Mouse (Mus musculus) brain, adult 2 months (tissue): ENCODE data around the gene Rock2.
A peak's percentile ranks its signal among the peaks of the same experiment; 100 is the strongest.
"Not testable (repeated sequence)": the region's sequence is repeated elsewhere in the genome, so short reads cannot be mapped to it uniquely, and the experiment has no call there.

Experiments
- DNase-seq: peaks from one replicate; pipeline ENCODE4 v3.0.0; 2011; ENCODE audit warnings: low read depth, low spot score

Rock2 gene

GRCm38 (mm10) chr12:16996886-16997462 is 102.3 kb downstream of the Rock2 start:
- peak; percentile 49 for DNase-seq

GRCm38 (mm10) chr12:16999146-16999545 is 104.5 kb downstream of the Rock2 start:
- no peak for DNase-seq

GRCm38 (mm10) chr12:16999739-17000497 is 105.2 kb downstream of the Rock2 start, which contains the start of gene Pqlc3:
Gene Pqlc3 (minus strand): TSS chr12:17000408.
- DNase-seq = peak; percentile 71

- DNase-seq = no peak
Measured at GRCm38 (mm10) chr12:17000628-17001027, 105.9 kb downstream of the Rock2 start.

- no peak for DNase-seq
Measured at GRCm38 (mm10) chr12:17001211-17001610, 106.5 kb downstream of the Rock2 start.

GRCm38 (mm10) chr12:17009466-17009865 is 114.8 kb downstream of the Rock2 start:
- DNase-seq = no peak

GRCm38 (mm10) chr12:17011100-17011870 is 116.6 kb downstream of the Rock2 start, which contains the start of gene 2410004P03Rik:
Gene 2410004P03Rik (minus strand): TSS chr12:17011727.
- peak; percentile 75 for DNase-seq

GRCm38 (mm10) chr12:17012067-17012899 is 117.6 kb downstream of the Rock2 start:
- no peak for DNase-seq

GRCm38 (mm10) chr12:17015711-17016110 is 121.0 kb downstream of the Rock2 start:
- DNase-seq = peak; percentile 42

GRCm38 (mm10) chr12:17018468-17018867 is 123.8 kb downstream of the Rock2 start:
- peak; percentile 68 for DNase-seq

GRCm38 (mm10) chr12:17021125-17021524 is 126.4 kb downstream of the Rock2 start:
- not testable (repeated sequence) for DNase-seq

- no peak for DNase-seq
Measured at GRCm38 (mm10) chr12:17022145-17022544, 127.5 kb downstream of the Rock2 start.

- no peak for DNase-seq
Measured at GRCm38 (mm10) chr12:17024554-17025110, 129.9 kb downstream of the Rock2 start.

GRCm38 (mm10) chr12:17032694-17033463 is 138.2 kb downstream of the Rock2 start:
- peak; percentile 92 for DNase-seq

- DNase-seq = peak; percentile 60
Measured at GRCm38 (mm10) chr12:17033464-17033841, 138.8 kb downstream of the Rock2 start.

GRCm38 (mm10) chr12:17034671-17035070 is 140.0 kb downstream of the Rock2 start:
- no peak for DNase-seq

- peak; percentile 55 for DNase-seq
Measured at GRCm38 (mm10) chr12:17035128-17035527, 140.4 kb downstream of the Rock2 start.

- DNase-seq = no peak
Measured at GRCm38 (mm10) chr12:17036532-17036931, 141.8 kb downstream of the Rock2 start.

- DNase-seq = peak; percentile 84
Measured at GRCm38 (mm10) chr12:17037053-17037610, 142.4 kb downstream of the Rock2 start.
